12 mouse cellular contexts compared by ENCODE assay signal in genomic region chr2:108032301-108033013, GRCm38 (mm10).
A peak's percentile ranks its signal among the peaks of the same experiment; 100 is the strongest.
DNase-seq lines count a peak whose midpoint lies in the region; ATAC-seq and TF ChIP-seq lines count a peak whose summit lies in the region.
"Had no signal": no experiment of that assay in that cellular context is flagged by ENCODE, and none has a peak within 500 bp of the region (broad histone marks: within the 10 kb centered on the region; RNA-seq: fewer than 3 reads in every experiment).

No protein-coding gene starts in this region.

- no peaks in the 10 kb centered on the region for H3K27me3 ChIP-seq in stomach, embryonic 15.5 days (replicated peaks)
- H3K27me3 ChIP-seq in stomach, postnatal 0 days (ENCODE audit: control insufficient read depth, insufficient read depth, low read length) = no peaks in the 10 kb centered on the region
- H3K27me3 ChIP-seq: CH12.LX had no signal

- DNase-seq in frontal cortex, postnatal 10 days (ENCODE audit: low spot score in 2 of 2) = no peak
- DNase-seq in stomach, postnatal 0 days (ENCODE audit: low spot score) = no peak
- peak; percentile 16 to 34 for DNase-seq in cerebellum, adult 18-20 months
- peak; percentile 17 for DNase-seq in retina, postnatal 1 day
- no peak for DNase-seq in layer of hippocampus, postnatal 25 days (ENCODE audit: extremely low spot score in 1 of 2, low spot score in 1 of 2)
- DNase-seq: heart, adult 11 months; heart, postnatal 14 days; left cerebral cortex, postnatal 4 days had no signal

- H3K27ac ChIP-seq in stomach, embryonic 15.5 days = no peak overlapping the region
- no peak overlapping the region for H3K27ac ChIP-seq in stomach, postnatal 0 days (replicated peaks)

- no peaks in the 10 kb centered on the region for H3K9me3 ChIP-seq in stomach, embryonic 15.5 days
- H3K9me3 ChIP-seq in stomach, postnatal 0 days (ENCODE audit: control insufficient read depth, low read length) = no peaks in the 10 kb centered on the region

- H3K36me3 ChIP-seq in stomach, embryonic 15.5 days = no peaks in the 10 kb centered on the region
- no peaks in the 10 kb centered on the region for H3K36me3 ChIP-seq in stomach, postnatal 0 days (ENCODE audit: control insufficient read depth, insufficient read depth, low read length)

- 50% methylated on average over 3 of the region's 3 CpGs for WGBS in stomach, embryonic 15.5 days
- 44% methylated on average over 3 of the region's 3 CpGs for WGBS in stomach, postnatal 0 days

- no peak overlapping the region for H3K4me3 ChIP-seq in stomach, embryonic 15.5 days (replicated peaks)
- H3K4me3 ChIP-seq in stomach, postnatal 0 days (ENCODE audit: low read depth, low read length) = no peak overlapping the region

- no peak overlapping the region for H3K9ac ChIP-seq in stomach, embryonic 15.5 days
- H3K9ac ChIP-seq in stomach, postnatal 0 days (ENCODE audit: low read length) = no peak overlapping the region

- no peaks in the 10 kb centered on the region for H3K4me1 ChIP-seq in stomach, embryonic 15.5 days
- no peaks in the 10 kb centered on the region for H3K4me1 ChIP-seq in stomach, postnatal 0 days (replicated peaks; ENCODE audit: control insufficient read depth, insufficient read depth)

- peak; percentile 71 for ATAC-seq in frontal cortex, adult (ENCODE audit: low TSS enrichment)
- peak; percentile 31; the same call in 1 of the 2 replicates for ATAC-seq in stomach, embryonic 15.5 days (ENCODE audit: insufficient read depth, low FRiP score, low read depth)
- no peak for ATAC-seq in stomach, postnatal 0 days (ENCODE audit: low FRiP score, low TSS enrichment)
- ATAC-seq in granulocyte monocyte progenitor cell, adult 5-6 weeks (replicated peaks; ENCODE audit: poor library complexity, severe bottlenecking) = no peak

- TF ChIP-seq CTCF in stomach, postnatal 0 days (IDR thresholded peaks at IDR 0.05; ENCODE audit: low read depth) = no peak

- no peak overlapping the region for H3K4me2 ChIP-seq in stomach, embryonic 15.5 days
- no peak overlapping the region for H3K4me2 ChIP-seq in stomach, postnatal 0 days (replicated peaks; ENCODE audit: low read depth)

- TF ChIP-seq EP300 in stomach, postnatal 0 days (optimal IDR thresholded peaks at IDR 0.05) = no peak

Comparison
In these comparisons a context has a peak if more than half of its experiments do, and no peak if none do; other contexts are left out.
1. ATAC-seq: peak in frontal cortex, adult (single experiment) and stomach, embryonic 15.5 days (single experiment); none in stomach, postnatal 0 days (single experiment) and granulocyte monocyte progenitor cell, adult 5-6 weeks (single experiment).
2. DNase-seq: peak in cerebellum, adult 18-20 months (2 of 2) and retina, postnatal 1 day (single experiment); none in frontal cortex, postnatal 10 days (0 of 2), stomach, postnatal 0 days (single experiment) and layer of hippocampus, postnatal 25 days (0 of 2).